Mouse (Mus musculus): Measurements from ENCODE around the gene Tiam1.

Gene Tiam1

DNA sequence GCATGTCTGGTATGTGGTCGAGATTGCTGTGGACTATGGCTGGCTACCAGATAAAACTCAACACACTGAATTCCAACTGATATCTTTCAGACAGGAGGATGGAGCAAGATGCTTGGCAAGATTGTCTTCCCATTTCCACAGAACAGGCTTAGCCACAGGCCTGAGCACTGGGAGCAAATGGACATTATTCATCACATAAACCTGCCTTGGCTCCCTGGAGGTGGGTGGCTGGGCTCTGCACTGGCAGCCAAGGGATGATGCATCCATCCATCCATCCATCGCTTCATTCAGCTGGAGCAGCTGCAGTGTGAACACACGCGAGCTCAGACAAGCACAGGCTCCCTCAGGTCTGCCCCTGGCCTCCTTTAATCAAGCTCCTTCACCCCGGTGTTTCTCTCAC, 190.7 kb downstream of the Tiam1 start:
- DNase-seq (ENCODE audit: low spot score) = no peak

DNA sequence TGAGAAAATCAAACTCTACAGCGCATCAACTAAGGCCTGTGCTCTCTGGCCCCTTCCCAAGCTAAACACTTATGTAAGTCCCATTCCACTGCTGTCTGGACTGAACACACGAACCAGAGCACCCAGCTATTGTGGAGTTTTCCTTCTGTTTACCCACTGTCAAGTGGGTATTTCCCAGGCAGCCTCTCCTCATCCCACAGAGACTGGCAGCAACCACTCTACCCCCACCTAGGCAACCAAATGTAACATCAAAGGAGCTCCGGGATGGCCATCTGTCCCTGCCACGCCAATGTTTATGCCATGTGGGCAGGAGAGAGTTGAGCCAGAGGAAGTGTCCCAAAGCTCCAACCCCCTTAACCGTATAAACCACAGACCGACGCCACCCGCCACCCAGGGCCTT, 192.8 kb downstream of the Tiam1 start:
- DNase-seq (ENCODE audit: low spot score) = no peak

DNA sequence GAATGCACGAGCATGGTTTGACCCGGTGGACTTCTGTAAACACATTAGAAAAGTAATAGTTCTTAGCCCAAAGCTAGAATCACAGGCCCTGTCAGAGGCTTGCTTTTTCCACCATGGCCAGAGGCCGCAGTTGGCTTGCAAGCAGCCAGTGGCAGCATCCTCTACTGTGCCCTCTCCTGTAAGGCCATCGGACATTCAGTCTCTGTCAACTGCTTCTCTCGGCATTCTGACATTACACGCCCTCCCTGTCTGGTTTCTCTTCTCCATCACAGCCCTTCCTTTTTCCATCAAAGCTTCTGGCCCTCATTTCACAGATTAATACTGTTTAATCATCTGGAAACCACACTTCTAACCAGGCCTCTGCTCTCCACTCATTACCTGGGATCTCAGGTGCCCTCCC, 193.3 kb downstream of the Tiam1 start:
- DNase-seq (ENCODE audit: low spot score) = no peak

DNA sequence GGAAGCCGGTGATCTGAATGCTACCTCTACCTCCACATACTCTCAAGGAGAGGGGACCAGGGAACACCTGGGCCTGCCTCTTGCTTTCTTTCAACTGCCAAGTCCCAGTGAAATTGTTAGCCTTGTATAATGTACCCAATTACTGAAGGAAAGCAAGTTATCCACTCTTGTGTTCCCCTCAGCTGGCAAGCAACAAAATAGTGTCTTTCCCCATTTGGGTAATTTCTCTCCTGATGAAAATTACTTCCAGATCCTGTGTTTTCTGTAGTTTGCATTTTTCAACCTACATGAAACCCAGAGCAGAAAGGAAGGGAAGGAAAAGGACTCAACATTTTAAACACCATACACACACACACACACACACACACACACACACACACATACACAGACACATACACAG, 195.5 kb downstream of the Tiam1 start:
- no peak for DNase-seq (ENCODE audit: low spot score)

DNA sequence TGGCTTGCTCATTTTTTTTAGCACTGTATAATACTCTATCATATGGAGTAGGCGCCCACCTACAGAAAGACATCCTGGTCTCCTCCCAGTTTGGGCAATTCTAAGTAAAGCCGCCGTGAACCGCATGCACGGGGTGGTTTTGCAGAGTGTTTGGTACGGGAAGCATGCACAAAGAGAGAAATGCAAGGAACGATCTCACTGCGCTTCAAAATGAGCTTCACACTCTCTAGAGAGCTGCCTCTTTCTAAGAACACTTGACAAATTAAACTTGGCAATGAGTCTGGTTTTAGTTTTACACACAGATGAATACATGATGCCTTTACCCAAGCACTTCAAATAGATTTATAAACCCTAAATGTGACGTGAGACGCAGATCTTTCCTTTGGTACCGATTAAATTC, 196.8 kb downstream of the Tiam1 start:
- DNase-seq (ENCODE audit: low spot score) = no peak

DNA sequence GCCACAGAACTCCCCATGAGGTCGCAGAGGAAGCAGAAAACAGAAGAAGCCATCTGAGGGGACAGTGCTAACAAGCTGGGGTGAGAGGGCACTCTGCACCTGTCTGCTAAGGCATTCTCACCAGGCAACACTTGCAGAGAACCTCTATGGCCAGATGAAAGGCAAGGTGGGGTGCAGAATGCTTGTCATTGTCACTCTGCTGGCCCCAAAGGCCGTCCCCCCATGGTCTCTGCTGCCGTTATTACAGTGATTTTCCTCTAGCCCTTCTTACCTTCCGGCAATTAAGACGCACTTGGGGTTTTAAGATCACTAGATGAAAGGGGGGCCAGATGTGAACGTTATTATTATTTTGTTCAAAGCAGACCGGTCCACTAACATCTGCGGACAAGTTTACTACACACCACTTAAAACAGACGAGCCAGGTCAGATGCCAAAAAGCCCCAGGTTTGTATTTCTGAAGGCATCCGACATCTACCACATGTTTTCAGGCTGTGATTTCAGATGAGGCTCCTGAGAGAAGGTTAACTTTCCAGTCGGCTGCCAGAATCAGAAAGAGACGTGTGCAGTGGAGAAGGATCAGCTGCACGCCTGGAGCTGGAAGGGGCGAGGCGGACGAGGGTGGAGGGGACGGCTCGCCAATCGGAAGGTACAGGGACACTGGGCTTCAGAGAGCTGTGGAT, 198.8 kb downstream of the Tiam1 start:
- no peak for DNase-seq (ENCODE audit: low spot score)

DNA sequence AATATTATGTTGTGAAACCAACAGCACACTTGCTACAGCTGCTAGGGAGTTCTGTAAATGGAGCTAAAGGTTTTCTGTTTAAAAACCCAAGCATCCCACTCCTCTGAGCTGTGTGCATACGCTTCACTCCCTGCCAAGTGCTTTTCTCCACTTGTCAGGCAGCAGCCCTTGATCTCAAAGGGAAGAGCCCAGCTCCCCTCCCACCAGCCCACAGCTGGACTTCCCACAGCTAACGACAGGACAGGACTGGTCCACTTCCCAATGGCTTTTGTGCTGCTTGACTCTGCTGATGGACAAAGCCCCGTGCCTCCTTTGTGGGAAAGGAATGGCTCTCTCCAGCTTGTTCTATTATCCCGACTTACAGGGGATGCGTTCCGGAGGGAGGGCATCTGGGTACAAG, 199.5 kb downstream of the Tiam1 start:
- DNase-seq (ENCODE audit: low spot score) = no peak

DNA sequence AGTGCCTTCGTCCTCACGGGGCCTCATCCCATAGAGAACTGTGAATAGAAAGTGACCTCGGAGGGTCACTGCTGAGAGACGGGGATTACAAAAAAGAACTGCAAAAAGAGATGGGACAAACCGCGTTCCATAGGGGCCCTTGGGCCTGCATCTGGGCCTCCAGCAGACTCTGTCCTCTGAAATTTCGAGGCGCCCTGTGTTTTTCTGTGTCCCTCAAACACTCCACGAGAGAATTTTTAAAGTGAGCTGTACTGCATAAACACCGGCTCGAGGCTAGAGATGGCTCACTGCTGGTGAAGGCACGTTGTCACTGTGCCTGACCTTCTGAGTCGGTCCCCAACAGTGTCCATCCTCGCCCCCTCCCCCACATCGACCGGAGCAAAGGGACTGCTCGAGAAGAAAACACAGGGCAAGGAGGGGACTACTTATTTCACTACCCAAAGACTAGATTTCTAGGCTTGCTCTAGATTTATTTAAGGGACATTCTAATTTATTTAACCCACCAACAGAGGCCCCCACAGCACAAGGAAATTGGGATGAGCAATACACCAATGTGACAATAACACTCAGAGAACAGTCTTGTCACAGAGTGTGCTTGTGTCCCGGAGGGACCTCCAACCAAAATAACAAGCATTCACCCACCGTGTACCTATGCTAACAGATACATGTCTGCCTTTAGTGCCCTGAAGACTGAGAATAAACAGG, 200.2 kb downstream of the Tiam1 start:
- no peak for DNase-seq (ENCODE audit: low spot score)

DNA sequence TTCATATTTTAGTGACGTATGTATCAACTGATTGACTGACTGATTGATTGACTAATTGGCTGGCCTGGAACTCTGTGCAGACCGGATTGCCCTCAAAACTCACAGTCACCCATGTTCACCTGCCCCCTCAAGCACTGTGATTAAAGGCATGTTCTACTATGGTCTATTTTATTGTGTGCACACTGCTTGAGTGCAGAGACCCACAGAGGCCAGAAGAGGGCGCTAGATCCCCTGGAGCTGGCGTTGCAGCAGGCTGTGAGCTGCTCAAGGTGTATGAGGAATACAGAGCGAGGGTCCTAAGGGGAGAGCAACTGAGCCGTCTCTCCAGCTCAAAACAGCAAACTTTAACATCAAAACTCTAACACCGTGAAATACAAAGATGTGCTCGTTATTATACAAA, 202.9 kb downstream of the Tiam1 start:
- DNase-seq (ENCODE audit: low spot score) = no peak

DNA sequence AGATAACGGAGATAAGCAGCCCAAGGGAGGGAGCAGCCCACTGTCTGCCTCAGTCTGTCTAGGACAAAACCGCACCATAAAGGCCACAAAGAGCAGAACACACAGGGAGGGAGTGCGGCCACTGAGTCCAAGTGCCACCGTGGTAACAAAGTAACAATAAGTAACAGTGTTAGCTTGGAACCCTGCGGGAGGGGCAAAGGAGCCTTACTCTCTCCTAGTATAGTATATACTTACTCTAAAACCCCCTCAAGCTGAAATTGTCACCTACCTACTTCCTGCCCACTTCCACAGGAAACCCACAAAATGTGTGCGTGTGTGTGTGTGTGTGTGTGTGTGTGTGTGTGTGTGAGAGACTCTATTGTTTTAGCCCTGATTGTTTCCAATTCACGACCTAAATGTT, 205.3 kb downstream of the Tiam1 start:
- DNase-seq (ENCODE audit: low spot score) = no peak

DNA sequence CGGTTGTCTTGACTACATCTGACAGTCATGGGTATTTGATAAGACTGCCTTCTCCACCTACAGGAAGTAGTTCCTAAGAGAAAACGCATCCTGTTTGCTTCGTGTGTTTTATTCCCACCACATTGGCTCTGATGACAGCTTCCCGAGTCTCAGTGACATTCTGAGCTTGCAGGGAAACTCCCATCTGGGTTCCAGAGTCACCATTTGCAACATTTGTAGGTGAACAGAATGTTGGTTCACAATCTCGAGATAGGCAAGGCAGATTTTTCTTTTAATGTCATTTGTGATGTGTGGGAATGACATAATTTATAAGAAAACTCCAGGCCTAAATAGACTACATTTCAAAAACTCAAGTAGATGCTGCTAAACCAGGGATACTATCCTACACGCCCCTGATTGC, 207.0 kb downstream of the Tiam1 start:
- no peak for DNase-seq (ENCODE audit: low spot score)

DNA sequence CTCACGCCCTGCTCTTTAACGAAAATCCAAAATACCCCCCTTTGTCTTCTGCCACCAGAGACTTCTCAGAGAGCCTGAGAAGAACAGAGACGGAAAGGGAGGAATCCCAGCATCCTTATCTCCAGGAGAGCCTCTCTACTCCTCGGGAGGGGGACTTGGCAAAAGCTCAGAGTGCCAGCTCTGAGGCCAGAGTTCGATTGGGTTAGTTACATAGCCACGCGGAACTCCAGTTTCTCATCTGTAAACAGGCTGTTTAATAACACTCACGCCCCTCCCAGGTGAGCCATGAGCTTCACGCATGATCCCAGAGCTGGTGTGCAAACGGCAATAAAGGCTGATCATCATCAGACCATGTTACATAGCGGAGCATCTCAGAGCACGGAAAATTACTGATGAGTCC, 208.2 kb downstream of the Tiam1 start:
- no peak for DNase-seq (ENCODE audit: low spot score)

DNA sequence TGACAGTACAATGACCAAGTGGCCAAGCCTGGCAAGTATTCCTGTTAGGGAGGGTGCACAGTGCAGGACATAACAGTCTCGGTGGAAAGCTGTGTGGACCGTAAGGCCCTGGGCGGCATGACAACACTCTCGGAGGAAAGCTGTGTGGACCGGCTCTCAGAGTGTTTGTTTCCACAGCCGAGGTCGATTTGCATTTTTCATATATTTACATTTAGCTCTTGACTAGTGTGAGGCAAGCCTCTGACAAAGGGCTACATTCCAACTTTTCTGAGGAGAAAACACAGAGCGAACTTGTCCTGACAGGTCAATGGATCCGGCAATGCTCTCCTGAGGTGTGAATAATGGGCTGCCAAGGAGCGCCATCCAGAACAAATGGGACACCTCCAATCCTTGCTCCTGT, 209.0 kb downstream of the Tiam1 start:
- DNase-seq (ENCODE audit: low spot score) = no peak

DNA sequence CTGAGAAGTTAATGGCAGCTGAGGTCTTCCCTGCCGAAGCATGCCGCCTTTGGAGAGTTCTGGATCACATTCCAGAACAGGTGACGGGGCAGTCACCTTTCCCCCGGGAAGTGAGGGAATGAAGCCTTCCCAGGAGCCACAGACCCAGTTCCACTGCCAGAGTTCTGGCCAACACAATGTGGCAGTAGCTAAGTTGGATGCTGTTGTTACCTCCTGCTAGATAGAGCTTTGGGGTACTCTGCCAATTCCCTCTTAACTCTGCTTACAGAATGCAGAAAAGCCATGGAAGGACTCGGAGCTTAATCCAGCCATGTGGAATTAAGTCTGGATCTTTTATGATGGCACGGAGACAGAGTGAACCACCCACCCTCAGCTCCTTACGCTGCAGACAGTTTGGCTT, 209.6 kb downstream of the Tiam1 start:
- DNase-seq (ENCODE audit: low spot score) = no peak

DNA sequence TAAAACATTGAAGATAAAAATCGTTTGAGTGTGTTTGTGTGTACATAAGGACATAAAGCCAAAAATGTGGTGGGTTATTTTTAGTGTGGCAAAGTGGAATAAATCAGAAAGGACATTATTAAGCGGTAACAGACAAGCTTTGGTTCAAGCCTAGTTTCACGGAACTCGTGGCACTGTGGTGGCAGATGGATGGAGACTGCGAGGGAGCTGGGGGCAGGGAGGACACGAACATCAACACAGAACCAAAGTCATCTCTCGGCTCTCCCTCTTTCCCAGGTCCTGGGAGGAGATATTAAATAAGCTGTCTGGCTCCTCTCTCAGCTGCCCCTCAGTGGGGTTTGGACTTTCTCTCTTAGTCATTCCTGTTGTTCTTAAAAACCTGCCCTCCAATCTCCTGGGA, 215.0 kb downstream of the Tiam1 start:
- DNase-seq (ENCODE audit: low spot score) = no peak

DNA sequence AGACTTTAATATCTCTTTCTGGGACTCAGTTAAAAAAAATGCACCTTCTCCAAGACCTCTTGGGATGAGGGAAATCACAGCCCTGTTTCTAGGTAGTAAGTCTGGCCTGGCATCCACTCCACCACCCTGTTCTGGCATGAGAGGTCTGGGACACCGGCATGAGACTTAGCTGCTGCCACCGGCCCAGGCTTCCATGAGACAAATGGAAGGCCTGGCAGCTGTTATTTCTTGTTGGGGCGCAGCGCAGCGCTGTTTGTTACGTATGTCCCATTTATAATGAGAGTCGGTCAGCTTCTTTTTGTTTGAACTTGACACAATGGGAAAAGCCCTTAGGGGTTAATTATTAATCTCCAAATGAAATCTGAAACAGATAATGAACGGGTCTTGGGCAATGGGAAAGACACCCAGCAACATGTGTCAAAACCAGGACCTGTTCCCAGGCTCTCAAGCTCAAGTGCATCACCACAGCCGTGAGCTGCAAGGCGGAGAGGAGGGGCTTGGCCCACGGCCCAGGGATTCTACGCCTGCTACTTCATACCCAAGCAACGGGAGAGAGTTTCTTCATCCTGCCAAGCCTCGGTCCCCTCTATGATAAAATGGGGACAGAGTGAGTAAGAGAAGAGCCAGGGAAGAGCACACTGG, 219.2 kb downstream of the Tiam1 start:
- peak; percentile 44 for DNase-seq (ENCODE audit: low spot score)

DNA sequence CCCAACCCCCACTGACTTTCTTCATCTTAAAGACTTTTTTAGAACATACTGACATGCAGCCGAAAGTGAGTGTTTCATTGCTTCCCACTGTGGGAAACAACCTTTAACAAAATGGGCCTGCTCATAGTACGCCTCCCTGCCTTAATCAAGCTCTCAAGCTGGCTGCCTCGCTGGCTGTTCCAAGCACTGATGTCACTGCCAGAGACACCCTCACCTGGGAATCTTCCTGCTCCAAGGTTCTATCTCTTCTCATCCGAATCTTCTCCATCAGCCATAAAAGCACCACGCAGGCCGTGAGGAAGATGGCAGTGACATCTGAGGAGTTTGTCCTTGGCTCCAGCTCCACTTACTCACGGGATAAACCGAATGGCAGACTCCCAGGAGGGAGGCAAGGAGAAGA, 220.3 kb downstream of the Tiam1 start:
- DNase-seq (ENCODE audit: low spot score) = no peak

DNA sequence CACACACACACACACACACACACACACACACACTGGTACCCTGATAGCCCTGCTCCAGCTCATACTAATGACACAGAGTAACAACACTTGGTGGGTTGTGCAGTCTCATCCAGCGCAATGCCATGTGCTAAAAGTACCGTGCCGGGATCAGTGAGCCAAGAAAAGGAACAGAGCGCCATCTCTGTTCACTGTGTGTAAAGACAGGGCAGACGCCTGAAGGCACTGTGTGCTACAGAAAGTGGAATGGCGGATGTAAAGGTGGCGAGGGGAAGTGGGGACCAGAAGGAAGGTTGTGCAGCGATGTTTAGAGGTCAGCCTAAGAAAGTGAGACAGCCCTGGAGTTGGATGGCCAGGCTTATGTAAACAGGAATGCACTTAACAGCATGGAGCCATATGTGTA, 221.1 kb downstream of the Tiam1 start:
- no peak for DNase-seq (ENCODE audit: low spot score)

DNA sequence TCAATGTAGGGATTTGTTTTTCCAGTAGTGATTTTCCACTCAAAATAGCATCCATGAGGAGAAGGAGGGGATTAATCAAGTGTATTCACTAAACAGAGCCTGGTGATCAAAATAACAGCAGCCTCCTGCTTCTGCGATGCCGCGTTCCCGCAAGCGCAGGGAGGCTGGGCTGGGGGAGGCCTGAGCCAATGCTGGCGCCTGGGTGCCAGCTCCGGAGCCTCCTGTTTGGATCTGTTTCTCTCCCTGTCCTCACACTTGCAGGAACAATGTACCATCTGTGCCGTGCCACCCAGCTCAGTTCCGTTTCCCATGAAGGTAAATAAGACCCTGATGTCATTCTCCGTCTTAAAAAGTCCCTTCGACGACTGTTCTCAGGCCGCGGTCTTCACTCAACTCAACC, 222.2 kb downstream of the Tiam1 start:
- no peak for DNase-seq (ENCODE audit: low spot score)

DNA sequence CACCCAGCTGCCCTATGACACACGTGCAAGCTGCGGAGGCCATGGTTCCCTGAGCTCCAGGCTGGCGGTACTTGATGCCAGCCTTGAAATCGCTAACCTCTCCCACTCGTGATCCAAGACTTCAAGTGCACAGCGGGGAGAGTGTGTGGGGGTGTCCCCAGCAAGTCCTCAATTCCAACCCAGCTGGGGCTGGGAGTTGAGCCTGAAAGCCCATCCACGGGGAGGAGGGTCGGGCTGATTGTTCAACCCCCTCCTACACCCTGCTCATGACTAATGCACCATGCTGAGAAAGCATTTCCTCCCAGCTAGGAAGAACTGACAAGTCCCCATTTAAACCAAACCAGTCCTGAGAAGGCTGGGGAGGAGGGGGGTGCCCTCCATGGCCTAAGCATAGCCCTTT, 223.2 kb downstream of the Tiam1 start:
- no peak for DNase-seq (ENCODE audit: low spot score)

DNA sequence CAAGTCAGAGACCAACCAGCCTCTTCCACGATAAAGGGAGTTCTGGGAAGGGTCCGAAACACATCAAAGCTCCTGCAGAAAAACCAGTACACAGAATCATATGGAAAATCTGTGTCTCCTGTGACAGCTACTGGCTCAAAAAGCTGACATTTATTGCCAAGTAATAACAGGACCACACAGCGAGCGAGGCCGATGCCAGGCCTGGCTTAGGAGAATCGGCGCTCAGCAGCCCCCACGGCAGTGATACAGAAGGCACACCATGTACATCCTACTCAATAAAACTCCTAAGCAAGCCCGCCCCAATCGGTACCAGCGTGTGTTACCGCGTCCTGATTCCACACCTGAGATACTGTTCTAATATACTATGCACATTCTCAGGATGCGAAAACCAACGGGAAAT, 226.2 kb downstream of the Tiam1 start:
- no peak for DNase-seq (ENCODE audit: low spot score)

DNA sequence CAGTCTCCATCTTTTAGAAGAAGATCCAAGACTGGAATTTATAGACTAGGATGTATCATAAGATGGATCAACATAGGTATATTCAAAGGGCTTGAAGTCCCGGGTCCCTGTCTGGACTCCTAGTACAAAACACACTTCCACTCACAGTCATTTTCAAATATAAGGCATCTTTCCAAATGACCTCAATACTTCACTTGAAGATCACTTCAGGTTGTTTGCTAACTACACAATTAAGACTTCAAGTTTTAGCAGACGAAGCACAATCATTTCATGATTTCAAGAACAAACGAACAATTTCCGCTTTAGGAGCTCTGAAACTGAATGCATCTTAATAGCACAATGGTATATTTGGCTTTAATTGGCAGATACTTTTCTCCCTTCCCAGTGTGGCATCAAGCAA, 228.6 kb downstream of the Tiam1 start:
- no peak for DNase-seq (ENCODE audit: low spot score)

DNA sequence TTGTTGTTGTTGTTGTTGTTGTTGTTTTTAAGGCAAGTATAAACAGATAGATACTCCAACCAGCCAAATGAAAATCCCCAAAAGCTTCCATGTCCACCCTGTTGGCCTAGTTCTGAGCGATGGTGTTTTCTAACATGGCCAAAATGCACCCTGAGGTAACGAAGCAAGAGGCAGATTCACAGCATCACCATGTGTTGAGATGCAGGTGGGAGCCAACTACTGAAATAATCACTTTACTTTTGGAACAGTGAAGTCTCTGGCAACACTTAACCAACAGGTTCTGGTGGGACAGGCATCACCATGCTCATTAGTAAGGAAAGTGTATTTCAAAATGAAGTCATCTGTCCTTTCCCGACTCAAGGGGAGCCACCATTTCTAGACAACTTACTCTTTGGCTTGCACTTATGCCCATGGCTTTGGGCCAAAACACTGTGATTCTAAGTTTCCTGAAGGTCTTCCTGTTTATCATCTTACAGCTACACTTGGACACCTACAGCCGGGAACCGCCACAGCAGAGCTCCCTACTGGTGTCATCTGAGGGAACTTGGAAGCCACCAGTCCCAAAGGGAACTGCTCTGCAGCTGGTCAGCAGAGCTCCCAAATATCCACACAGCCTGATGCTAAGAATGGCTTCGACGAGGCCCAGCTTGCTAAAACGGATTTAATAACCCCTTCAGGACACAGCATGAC, 230.7 kb downstream of the Tiam1 start:
- no peak for DNase-seq (ENCODE audit: low spot score)
